Mouse (Mus musculus): ENCODE data around the gene Nedd4. TPM values are rescaled to one million over a fixed set of nuclear protein-coding genes. Genes with fewer than 3 reads are reported as not detected.
"Not testable (repeated sequence)": the region's sequence is repeated elsewhere in the genome, so short reads cannot be mapped to it uniquely, and the experiment has no call there.

Gene Nedd4
- polyA plus RNA-seq, 1 experiment from 2014 or later, result 546 TPM

DNA sequence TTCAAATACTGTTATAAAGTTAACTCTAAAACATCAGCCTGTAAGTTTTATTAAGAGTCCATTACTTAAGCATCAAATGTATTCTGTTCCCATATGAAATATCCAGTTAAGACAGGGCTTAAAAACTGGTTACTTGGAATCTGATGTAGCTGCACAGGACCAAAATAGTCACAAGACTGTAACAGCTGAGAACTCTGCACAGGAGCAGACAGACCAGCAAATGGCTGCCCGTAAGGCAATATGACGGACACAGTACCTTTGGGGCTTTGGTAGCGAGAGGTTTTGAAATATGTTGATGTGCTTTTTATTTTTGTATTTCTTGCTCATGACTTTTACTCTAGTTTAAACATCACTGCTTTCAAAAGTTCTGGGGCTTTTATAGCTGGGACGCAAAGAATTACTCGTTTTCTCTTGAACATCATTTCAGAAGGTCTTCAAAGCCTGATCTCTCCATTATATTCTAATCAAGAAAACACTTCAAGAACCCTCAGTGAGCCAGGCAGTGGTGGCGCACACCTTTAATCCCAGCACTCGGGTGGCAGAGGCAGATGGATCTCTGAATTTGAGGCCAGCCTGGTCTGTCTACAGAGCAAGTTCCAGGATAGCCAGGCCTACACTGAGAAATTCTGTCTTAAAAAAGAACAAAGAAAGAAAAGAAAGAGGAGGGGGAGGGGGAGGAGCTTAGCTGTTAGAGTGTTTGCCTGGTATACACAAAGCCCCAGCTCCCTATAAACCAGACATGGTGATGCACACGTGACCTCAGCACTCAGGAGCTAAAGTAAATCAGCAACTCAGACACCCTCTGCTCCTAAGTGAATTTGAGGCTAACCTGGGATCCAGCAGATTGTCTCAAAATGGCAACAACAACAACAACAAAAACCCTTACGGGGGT is 22.9 kb upstream of the Nedd4 start:
- Histone ChIP-seq H3K27ac (replicated peaks) (peak overlapping the region; percentile 96), H3K4me2 (replicated peaks) (peak overlapping the region; percentile 52), H3K4me1 (peaks cover 36% of the 10 kb centered on the region), H3K36me3 (no peaks in the 10 kb centered on the region), H3K4me3 (replicated peaks) (peak overlapping the region; percentile 35), H3K9ac (peak overlapping the region; percentile 33), H3K27me3 (no peaks in the 10 kb centered on the region), H3K9me3 (replicated peaks) (no peaks in the 10 kb centered on the region)
- 47% methylated on average over 9 of the region's 9 CpGs for WGBS
- ATAC-seq (ENCODE audit: insufficient number of reproducible peaks, low FRiP score, low TSS enrichment, low read depth), result peak; percentile 74

DNA sequence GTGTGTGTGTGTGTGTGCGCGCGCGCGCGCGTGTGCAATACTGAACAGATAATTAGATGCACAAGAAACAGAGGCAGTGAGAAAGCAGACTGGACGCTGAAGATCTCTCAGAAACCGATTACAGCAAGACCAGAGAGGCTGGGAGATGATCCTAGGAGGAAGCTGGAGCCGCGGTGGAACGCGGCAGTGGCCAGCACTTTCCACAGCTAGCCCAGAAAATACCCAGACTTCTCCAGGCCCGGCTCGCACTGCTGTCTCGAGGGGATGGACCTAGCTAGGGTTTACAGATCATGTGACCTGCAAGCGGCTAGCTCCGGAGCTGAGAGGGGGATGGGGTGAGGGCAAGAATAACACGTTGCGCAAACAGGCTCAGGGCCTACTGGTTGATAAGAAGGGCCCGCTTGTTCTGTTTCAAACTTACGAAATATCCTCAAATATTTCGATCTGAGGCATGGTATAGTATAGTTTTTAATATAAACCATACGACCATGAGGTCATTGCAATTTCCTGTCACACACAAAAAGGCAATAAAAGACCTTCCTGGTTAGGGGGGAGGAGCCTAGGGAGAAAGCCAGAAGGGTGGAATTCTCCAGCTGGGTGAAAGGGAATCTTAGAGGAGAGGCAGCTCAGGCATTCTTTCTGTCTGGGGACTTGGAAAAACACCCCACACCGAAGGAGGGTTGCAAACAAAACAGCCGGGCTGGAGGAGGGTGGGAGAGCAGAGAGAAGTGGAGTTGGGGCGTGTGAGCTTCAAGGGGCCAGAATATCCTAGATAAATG is 22.1 kb upstream of the Nedd4 start:
- Histone ChIP-seq H3K36me3 (no peaks in the 10 kb centered on the region), H3K9me3 (replicated peaks) (no peaks in the 10 kb centered on the region), H3K9ac (peak overlapping the region; percentile 33), H3K27ac (replicated peaks) (peak overlapping the region; percentile 96), H3K27me3 (no peaks in the 10 kb centered on the region), H3K4me2 (replicated peaks) (peak overlapping the region; percentile 52), H3K4me3 (replicated peaks) (peak overlapping the region; percentile 35), H3K4me1 (peaks cover 44% of the 10 kb centered on the region)
- peak; percentile 90 for ATAC-seq (ENCODE audit: insufficient number of reproducible peaks, low FRiP score, low TSS enrichment, low read depth)
- 3% methylated on average over 27 of the region's 27 CpGs for WGBS

DNA sequence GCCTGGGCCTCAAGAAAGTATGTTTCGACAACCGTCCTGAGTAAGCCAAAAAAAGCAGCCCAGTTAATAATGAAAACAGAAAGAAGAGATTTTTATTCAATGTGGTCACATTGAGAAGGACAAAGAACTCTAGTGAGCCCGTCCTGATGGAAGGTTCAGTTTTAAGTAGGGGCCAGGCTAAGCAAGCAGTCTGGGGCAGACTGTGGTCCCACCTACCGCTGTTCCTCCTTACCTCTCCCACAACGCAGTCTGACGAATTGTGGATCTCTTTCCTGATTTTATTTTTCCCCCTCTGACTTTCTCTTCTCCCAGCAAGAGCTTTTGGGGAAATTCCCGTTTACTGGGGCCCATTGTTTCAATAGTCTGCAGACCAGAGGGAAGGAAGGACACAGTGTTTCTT is 21.5 kb upstream of the Nedd4 start:
- Histone ChIP-seq H3K27ac (replicated peaks) (peak overlapping the region; percentile 96), H3K4me2 (replicated peaks) (peak overlapping the region; percentile 52), H3K27me3 (no peaks in the 10 kb centered on the region), H3K9me3 (replicated peaks) (no peaks in the 10 kb centered on the region), H3K36me3 (no peaks in the 10 kb centered on the region), H3K4me3 (replicated peaks) (peak overlapping the region; percentile 35; the same call in 1 of the 2 replicates), H3K9ac (no peak overlapping the region), H3K4me1 (peaks cover 46% of the 10 kb centered on the region)
- ATAC-seq (ENCODE audit: insufficient number of reproducible peaks, low FRiP score, low TSS enrichment, low read depth), result no peak
- 14% methylated on average over 7 of the region's 7 CpGs for WGBS

DNA sequence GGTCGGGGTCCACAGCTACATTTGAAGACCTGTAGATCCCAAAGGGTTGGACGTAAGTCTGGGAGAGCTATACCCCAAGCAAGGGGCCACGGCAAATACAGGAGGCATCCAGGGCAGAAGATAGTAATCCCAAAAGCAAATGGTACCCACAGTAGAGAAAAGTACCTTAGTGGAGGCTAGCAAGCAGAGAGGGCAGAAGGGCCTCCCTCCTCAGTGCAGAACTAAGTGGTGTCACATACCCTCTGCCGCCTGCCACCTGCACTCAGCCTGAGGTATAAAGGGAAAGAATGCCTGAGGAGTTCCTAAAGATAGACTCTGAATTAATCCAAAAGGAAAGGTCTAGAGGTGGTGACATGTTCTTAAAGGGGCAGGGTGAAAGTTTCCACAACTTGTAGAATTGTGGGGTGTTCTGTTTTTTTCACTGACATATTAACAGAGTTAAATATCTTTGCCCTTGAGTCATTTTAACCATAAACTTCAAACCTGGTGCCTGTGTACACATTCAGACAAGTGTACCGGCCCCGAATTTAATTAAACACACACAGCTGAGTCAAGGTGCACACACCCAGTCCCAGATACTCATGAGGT is 21.0 kb upstream of the Nedd4 start:
- Histone ChIP-seq H3K27ac (replicated peaks) (peak overlapping the region; percentile 96), H3K9me3 (replicated peaks) (no peaks in the 10 kb centered on the region), H3K4me2 (replicated peaks) (no peak overlapping the region), H3K9ac (no peak overlapping the region), H3K4me1 (peaks cover 51% of the 10 kb centered on the region), H3K36me3 (no peaks in the 10 kb centered on the region), H3K4me3 (replicated peaks) (no peak overlapping the region), H3K27me3 (no peaks in the 10 kb centered on the region)
- 56% methylated on average over 6 of the region's 6 CpGs for WGBS
- ATAC-seq (ENCODE audit: insufficient number of reproducible peaks, low FRiP score, low TSS enrichment, low read depth), result no peak

DNA sequence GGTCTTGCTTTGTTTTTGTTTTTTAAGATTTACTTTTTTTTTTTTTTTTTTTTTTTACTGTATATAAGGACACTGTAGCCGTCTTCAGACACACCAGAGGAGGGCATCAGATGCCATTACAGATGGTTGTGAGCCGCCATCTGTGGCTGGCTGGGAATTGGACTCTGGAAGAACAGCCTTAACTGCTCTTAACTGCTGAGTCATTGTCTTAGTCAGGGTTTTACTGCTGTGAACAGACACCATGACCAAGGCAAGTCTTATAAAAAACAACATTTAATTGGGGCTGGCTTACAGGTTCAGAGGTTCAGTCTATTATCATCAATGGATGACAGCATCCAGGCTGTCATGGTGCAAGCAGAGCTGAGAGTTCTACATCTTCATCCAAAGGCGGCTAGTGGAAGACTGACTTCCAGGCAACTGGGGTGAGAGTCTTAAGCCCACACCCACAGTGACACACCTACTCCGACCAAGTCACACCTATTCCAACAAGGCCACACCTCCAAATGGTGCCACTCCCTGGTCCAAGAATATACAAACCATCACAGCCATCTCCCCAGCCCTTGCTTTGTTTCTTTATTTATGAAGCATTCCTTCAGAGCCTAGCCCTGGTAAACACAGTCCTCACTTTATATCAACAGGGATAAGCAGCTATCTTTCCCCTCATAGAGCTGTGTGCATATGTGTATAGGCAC is 19.2 kb upstream of the Nedd4 start:
- not testable (repeated sequence) for H3K9me3 ChIP-seq (replicated peaks); ATAC-seq (ENCODE audit: insufficient number of reproducible peaks, low FRiP score, low TSS enrichment, low read depth); H3K36me3 ChIP-seq; H3K4me3 ChIP-seq (replicated peaks); H3K9ac ChIP-seq; H3K4me2 ChIP-seq (replicated peaks); H3K27me3 ChIP-seq; H3K27ac ChIP-seq (replicated peaks)
- WGBS, result 84% methylated on average over 4 of the region's 4 CpGs
- H3K4me1 ChIP-seq, result peaks cover 51% of the 10 kb centered on the region

DNA sequence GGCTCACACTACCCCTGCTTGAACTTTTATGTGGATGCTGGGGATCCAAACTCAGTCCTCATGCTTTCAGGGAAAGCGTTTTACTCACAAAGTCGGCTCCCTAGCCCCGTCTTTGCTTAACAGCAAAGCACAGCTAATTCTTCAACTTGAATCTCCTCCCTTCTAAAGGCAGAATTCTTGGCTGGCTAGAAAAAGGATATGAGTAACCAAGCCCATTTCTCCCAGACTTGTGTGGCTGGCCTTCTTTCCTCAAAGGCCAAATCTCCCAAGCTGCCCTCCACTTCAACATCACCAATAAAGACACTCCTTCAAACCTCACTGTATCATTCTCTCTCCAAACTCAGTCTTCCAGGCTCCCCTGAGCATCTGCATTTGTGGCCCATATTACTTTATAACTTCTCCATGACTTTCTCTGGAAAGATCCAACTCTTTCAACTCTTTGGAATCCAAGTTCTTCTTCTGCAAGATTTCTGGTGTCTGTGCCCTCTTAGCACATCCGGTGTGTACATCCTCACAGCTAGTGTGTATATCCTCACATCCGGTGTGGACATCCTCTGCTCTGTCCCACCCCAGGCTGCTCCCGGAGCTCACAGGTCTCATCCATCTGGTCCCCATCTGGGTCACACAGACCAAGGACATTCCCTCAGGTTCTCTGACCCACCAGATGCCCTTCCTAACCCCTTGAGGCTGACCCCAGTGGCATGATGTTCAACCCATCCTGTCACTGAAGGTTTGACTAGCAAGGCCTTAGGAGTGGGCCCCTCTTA is 18.3 kb upstream of the Nedd4 start:
- 52% methylated on average over 6 of the region's 6 CpGs for WGBS
- H3K9me3 ChIP-seq (replicated peaks), result no peaks in the 10 kb centered on the region
- no peak overlapping the region for H3K9ac ChIP-seq
- H3K27ac ChIP-seq (replicated peaks), result peak overlapping the region; percentile 77
- no peak overlapping the region for H3K4me2 ChIP-seq (replicated peaks)
- no peak overlapping the region for H3K4me3 ChIP-seq (replicated peaks)
- ATAC-seq (ENCODE audit: insufficient number of reproducible peaks, low FRiP score, low TSS enrichment, low read depth), result no peak
- no peaks in the 10 kb centered on the region for H3K36me3 ChIP-seq
- no peaks in the 10 kb centered on the region for H3K27me3 ChIP-seq
- H3K4me1 ChIP-seq, result peaks cover 51% of the 10 kb centered on the region

DNA sequence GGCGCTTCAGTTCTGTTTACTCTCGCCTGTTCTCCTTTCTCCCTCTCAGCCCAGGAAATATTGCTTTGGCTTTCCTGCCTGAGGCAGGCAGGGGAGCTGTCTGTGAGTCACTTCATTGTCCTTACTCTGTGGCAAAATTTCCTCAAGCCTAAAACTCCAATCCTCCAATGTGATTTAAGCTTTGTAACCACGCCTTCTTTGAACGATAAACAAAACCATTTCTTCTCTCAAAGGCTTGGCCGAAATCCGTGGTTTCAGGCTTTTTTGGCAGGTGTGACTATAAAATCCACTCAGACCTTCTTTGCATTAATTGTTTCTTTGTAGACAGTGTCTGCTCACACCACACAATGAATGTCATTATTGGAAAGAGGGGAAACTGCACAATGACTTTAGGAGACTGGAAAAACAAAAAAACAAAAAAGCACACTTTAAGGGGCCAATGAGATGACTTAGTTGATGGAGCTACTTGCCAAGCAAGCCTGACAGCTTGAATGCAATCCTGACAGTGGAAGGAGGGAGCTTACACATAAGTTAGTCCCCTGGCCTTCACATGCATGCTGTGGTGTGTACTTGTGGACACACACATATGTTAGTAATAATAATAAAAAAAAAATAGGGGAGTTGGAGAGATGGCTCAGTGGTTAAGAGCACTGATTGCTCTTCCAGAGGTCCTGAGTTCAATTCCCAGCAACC is 17.6 kb upstream of the Nedd4 start:
- Histone ChIP-seq H3K36me3 (no peaks in the 10 kb centered on the region), H3K4me2 (replicated peaks) (no peak overlapping the region), H3K27ac (replicated peaks) (peak overlapping the region; percentile 77), H3K9me3 (replicated peaks) (no peaks in the 10 kb centered on the region), H3K4me1 (peaks cover 45% of the 10 kb centered on the region), H3K27me3 (no peaks in the 10 kb centered on the region), H3K9ac (no peak overlapping the region), H3K4me3 (replicated peaks) (no peak overlapping the region)
- WGBS, result 17% methylated on average over 6 of the region's 6 CpGs
- no peak for ATAC-seq (ENCODE audit: insufficient number of reproducible peaks, low FRiP score, low TSS enrichment, low read depth)

DNA sequence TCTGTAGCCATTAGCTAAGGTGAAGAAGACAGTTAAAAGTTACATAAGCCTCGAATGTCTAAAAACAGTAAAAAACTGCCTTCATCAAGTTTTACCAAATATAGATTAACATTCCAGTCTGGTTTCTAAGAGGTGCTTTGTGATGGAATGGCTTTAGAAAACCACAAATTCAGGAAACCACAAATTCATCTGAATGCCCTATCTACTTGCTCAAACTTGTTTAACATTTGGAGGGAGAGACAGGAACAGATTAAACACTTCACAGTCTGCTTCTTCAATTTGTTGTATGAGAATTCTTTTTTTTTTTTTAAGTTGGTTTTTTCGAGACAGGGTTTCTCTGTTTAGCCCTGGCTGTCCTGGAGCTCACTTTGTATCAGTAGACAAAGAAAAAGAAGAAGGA is 12.4 kb upstream of the Nedd4 start:
- Histone ChIP-seq H3K9ac (no peak overlapping the region), H3K36me3 (no peaks in the 10 kb centered on the region), H3K9me3 (replicated peaks) (no peaks in the 10 kb centered on the region), H3K27ac (replicated peaks) (peak overlapping the region; percentile 73; the same call in 1 of the 2 replicates), H3K4me1 (peaks cover 29% of the 10 kb centered on the region), H3K4me3 (replicated peaks) (no peak overlapping the region), H3K27me3 (no peaks in the 10 kb centered on the region), H3K4me2 (replicated peaks) (no peak overlapping the region)
- ATAC-seq (ENCODE audit: insufficient number of reproducible peaks, low FRiP score, low TSS enrichment, low read depth), result no peak
- WGBS, result 24% methylated on average over 2 of the region's 2 CpGs

DNA sequence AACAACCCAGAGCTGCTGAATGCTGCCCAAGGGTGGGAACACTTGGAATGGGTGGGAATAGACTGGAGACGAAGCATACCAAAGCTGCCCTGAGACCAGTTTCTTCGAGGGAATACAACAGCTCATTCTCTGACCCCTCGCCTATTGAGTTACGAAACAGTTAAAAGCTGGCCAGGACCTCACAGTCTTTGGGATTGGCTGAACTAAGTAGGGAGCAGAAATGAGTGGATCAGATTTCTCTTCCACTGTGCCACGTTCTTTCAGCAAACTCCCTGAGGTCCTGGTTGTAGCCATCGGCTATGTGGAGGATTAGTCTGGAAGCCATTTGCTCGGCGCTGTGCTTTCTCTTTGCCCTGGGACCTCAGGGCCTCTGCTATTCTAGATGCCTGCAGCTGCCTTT is 9.2 kb upstream of the Nedd4 start:
- H3K9ac ChIP-seq, result no peak overlapping the region
- peak; percentile 87 for ATAC-seq (ENCODE audit: insufficient number of reproducible peaks, low FRiP score, low TSS enrichment, low read depth)

DNA sequence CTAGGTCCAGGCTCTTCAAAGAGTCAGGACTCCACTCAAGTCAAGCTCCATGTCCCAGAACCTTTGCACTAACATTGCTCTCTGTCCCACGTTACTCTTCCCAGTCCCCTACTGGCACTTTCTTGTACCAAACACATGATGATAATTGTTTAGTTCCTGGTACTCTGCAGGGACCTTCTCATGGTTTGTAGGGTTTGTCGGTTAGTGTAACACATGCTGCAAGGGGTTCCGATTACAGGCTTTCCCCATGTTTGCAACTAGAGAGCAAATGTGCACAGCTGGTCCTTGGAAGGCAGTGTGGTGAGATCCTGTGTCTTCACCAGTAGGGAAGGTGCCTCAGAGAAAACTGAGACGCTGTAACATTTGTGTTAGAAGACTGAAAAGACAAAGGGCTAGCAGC is 8.6 kb upstream of the Nedd4 start:
- peak overlapping the region; percentile 32 for H3K4me2 ChIP-seq (replicated peaks)

More for the DNA sequence above, 9.2 kb upstream of the Nedd4 start:
- no peaks in the 10 kb centered on the region for H3K9me3 ChIP-seq (replicated peaks)
- 11% methylated on average over 8 of the region's 8 CpGs for WGBS
- H3K4me2 ChIP-seq (replicated peaks), result peak overlapping the region; percentile 32
- H3K4me1 ChIP-seq, result peaks cover 33% of the 10 kb centered on the region
- 0 out of 2 replicates have a peak overlapping the region, but pooled peaks have one; percentile 6 for H3K4me3 ChIP-seq (replicated peaks)
- H3K27ac ChIP-seq (replicated peaks), result peak overlapping the region; percentile 94
- H3K27me3 ChIP-seq, result no peaks in the 10 kb centered on the region
- no peaks in the 10 kb centered on the region for H3K36me3 ChIP-seq

More for the DNA sequence above, 8.6 kb upstream of the Nedd4 start:
- Histone ChIP-seq H3K27ac (replicated peaks) (peak overlapping the region; percentile 94), H3K9ac (no peak overlapping the region), H3K36me3 (no peaks in the 10 kb centered on the region), H3K4me3 (replicated peaks) (0 out of 2 replicates have a peak overlapping the region, but pooled peaks have one; percentile 6), H3K9me3 (replicated peaks) (no peaks in the 10 kb centered on the region), H3K27me3 (no peaks in the 10 kb centered on the region), H3K4me1 (peaks cover 33% of the 10 kb centered on the region)
- peak; percentile 48; the same call in 1 of the 2 replicates for ATAC-seq (ENCODE audit: insufficient number of reproducible peaks, low FRiP score, low TSS enrichment, low read depth)
- 7% methylated on average over 4 of the region's 4 CpGs for WGBS

All from embryonic facial prominence, embryonic 15.5 days (tissue).